Mouse (Mus musculus) testis, postnatal 14 days (tissue): ENCODE data around the gene Naip6.
"Not testable (repeated sequence)": the region's sequence is repeated elsewhere in the genome, so short reads cannot be mapped to it uniquely, and the experiment has no call there.

Experiments
- DNase-seq: peaks from one replicate; pipeline ENCODE4 v3.0.0; 2021; ENCODE audit warnings: low spot score

Naip6 gene

GRCm38 (mm10) chr13:100317256-100317893, at the start of gene Naip6:
Gene Naip6, minus strand, starts transcription at chr13:100317674.
- not testable (repeated sequence) for DNase-seq

DNA sequence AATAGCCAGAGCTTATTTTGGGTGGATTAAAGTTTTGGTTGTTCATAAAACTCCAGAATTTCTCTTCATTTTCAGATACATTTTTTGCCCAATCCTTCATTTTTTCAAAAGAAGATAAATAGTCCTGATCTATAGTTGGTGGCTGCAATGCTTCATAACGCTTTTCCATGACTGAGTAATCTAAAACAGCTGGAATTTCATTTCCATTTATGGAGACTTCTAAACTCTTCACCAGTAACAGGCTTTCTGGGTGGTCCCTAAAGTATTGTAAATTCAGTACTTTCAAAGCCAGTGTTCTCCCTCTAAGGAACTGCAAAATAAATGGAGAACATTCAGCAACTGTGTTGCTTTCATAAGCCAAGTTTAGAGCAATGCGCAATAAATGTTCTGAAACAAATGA, 34.8 kb upstream of the Naip6 start:
- not testable (repeated sequence) for DNase-seq

- DNase-seq = not testable (repeated sequence)
Observed at GRCm38 (mm10) chr13:100349510-100350173, 32.2 kb upstream of the Naip6 start.

DNA sequence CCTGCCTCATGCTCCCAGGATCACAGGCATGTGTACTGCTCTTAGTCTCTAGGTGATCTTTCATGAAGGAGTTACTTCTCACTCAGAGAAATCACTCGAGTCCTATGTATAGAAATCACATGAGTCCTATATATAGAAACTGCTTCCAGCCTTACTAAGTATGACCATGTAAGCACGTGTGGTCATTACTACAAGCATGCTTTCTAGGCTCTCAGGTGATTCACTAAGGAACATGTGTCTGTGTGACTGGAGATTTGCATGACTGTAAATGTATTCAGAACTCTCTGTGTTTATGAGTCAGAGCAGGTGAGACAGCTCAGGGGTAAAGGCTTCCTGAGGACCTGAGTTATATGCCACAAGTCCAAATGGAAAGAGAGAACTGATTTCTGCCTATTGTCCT, 24.3 kb upstream of the Naip6 start:
- DNase-seq = no peak

DNA sequence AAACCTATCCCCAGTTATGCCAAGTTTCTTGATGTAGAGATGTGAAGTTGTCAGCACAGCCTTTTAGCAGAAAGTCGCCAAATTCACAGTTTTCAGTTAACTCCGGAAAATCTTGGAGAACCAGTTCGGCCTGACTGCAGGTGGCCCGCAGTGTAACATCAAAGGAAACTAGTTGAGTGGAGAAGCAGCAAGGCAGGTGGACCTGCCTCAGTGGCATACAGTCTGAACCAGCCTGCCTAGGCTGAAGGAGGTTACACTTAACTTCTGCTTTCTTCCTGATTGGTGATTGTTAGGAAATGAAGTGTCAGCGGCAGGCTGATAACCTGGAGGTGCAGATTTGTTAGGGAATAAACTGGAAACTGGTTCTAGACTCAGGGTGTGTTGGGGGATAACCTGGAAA, 14.3 kb upstream of the Naip6 start:
- DNase-seq = not testable (repeated sequence)

DNA sequence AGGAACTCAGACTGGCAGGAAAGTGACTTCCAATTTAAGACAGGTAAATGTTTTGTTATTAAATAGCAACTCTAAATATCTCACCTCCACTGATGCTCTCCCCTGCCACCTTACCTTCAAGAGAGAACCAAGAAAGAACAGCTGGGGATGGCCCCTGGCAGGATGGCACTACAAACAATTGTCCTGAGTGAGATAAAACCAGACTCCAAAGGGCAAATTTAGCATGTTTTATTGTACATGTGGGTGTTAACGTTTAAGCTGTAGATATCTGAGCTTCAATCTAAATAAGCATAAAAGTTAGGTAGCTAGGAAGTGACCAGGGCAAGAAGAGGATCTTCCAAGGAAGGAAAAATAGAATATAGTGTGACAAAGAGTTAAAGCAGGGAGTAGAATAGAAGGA, 11.4 kb upstream of the Naip6 start:
- DNase-seq = not testable (repeated sequence)

DNA sequence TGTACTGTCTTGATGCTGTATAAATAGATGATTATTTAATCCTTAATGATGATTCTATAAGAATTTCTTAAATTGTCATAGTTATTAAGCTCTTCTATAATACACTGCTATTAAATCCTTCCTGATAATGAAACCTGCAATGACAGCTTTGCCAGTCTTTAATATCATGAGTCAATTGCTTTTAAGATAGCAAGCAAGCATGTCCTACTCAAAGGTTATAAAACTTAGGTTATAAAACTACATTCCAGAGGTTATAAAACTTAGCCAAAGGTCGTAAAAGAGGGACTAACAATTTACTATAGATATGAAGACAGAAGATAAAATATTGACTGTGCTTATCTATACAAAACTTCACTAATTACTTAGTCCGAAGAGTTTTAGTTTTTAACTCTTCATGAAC, 10.6 kb upstream of the Naip6 start:
- DNase-seq = not testable (repeated sequence)

- DNase-seq = not testable (repeated sequence)
Observed at GRCm38 (mm10) chr13:100322266-100322837, 4.9 kb upstream of the Naip6 start.

- DNase-seq = no peak
Observed at GRCm38 (mm10) chr13:100284611-100285010, 32.9 kb downstream of the Naip6 start.

GRCm38 (mm10) chr13:100271474-100272132, 45.9 kb downstream of the Naip6 start:
- DNase-seq = not testable (repeated sequence)

GRCm38 (mm10) chr13:100256996-100257395, 60.5 kb downstream of the Naip6 start:
- DNase-seq = not testable (repeated sequence)

DNA sequence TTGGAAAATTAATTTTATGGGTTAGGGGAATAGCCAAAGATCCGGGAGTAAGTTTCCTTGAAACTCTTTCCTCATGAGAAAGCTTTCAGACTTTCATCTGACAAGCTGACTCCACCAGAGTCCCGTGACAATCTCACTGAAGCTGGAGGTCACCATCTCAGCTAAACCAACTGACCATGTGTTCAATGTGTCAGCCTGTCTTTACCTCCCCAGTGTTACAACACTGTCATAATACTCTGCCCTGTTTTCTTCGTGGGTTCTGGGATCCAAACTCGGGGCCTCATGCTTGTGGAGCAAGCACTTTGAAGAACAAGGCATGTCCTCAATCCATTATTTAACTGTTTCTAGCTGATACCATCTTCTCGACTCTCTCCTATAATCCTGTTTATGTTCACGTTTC, 61.5 kb downstream of the Naip6 start:
- DNase-seq = not testable (repeated sequence)

GRCm38 (mm10) chr13:100251897-100252296, 65.6 kb downstream of the Naip6 start:
- DNase-seq = not testable (repeated sequence)

- not testable (repeated sequence) for DNase-seq
Observed at GRCm38 (mm10) chr13:100246896-100247519, 70.5 kb downstream of the Naip6 start.

- DNase-seq = not testable (repeated sequence)
Observed at GRCm38 (mm10) chr13:100246223-100246622, 71.3 kb downstream of the Naip6 start, which contains the start of gene Naip5. Gene Naip5, minus strand, starts transcription at chr13:100246323.

DNA sequence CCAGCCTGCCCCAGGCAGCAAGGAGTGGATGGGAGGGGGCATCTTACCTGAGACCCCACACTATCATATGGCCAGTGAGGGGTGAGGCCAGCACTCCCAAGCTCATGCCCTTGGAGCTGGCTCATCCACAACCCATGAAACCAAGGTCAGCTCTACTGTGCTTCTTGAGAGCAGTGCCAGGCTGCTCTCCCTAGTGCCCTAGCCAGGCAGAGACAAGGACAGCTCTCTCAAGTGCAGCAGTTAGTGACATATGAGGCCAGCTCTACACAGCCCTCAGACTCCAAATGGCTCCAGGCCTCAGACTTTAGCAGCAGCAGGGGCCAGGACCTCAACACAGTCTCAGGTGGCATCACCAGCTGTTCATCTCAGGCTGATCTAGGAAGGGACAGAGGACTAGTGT, 73.8 kb downstream of the Naip6 start:
- DNase-seq = no peak
